Mouse (Mus musculus) forebrain, embryonic 15.5 days (tissue): ENCODE data around the gene Sept10. TPM values are rescaled to one million over a fixed set of nuclear protein-coding genes. Genes with fewer than 3 reads are reported as not detected.

Experiments used
- ATAC-seq: fragments of 200-750 bp; cut with Nextera tagmentation; replicated peaks from 2 replicates; pipeline ENCODE4 v1.8.0; 2017; ENCODE audit warnings: mild to moderate bottlenecking, moderate TSS enrichment, moderate library complexity
- H3K27ac ChIP-seq: fragments of 300-500 bp; sonication (generic); replicated peaks from 2 replicates; pipeline ENCODE4 v1.5.1; 2015; ENCODE audit warnings: mild to moderate bottlenecking, inconsistent platforms
- H3K27me3 ChIP-seq: fragments of 300-500 bp; sonication (generic); 2 replicates; pipeline ENCODE4 v1.6.1; 2015; ENCODE audit warnings: inconsistent platforms
- H3K36me3 ChIP-seq: fragments of 300-500 bp; sonication (generic); 2 replicates; pipeline ENCODE4 v1.6.1; 2015; ENCODE audit warnings: mild to moderate bottlenecking, inconsistent platforms
- H3K4me1 ChIP-seq: fragments of 300-500 bp; sonication (generic); 2 replicates; pipeline ENCODE4 v1.6.1; 2015; ENCODE audit warnings: inconsistent platforms
- H3K4me2 ChIP-seq: fragments of 300-500 bp; sonication (generic); replicated peaks from 2 replicates; pipeline ENCODE4 v1.6.1; 2015; ENCODE audit warnings: mild to moderate bottlenecking, inconsistent platforms
- H3K4me3 ChIP-seq: fragments of 300-500 bp; sonication (generic); 2 replicates; pipeline ENCODE4 v1.5.1; 2015; ENCODE audit warnings: mild to moderate bottlenecking, inconsistent platforms
- H3K9ac ChIP-seq: fragments of 300-500 bp; sonication (generic); replicated peaks from 2 replicates; pipeline ENCODE4 v1.6.1; 2015; ENCODE audit warnings: mild to moderate bottlenecking, inconsistent platforms
- H3K9me3 ChIP-seq: fragments of 300-500 bp; sonication (generic); 2 replicates; pipeline ENCODE4 v1.6.1; 2016; ENCODE audit warnings: inconsistent platforms
- WGBS: fragments of 180-500 bp; shearing (Covaris S2); methylation state at CpG from one replicate; pipeline ENCODE4 v1.1.7; 2015; ENCODE audit warnings: mixed read lengths; 5-methylcytosine and 5-hydroxymethylcytosine counted together
- polyA plus RNA-seq: library from polyadenylated mRNA; unstranded; fragments of >200 nt; fragmentation: Nextera tagmentation; extraction: Ambion mirVana; gene quantifications from 2 replicates; pipeline ENCODE4 v1.2.1, GENCODE M21; 2015

Sept10 gene
- polyA plus RNA-seq, 1 experiment from 2014 or later: 25.2 TPM

- WGBS: 77% methylated on average over 8 of the region's 8 CpGs
- Histone ChIP-seq H3K4me2 (no peak overlapping the region), H3K27me3 (no peaks in the 10 kb centered on the region), H3K27ac (no peak overlapping the region), H3K36me3 (no peaks in the 10 kb centered on the region), H3K4me3 (no peak overlapping the region), H3K4me1 (no peaks in the 10 kb centered on the region), H3K9me3 (no peaks in the 10 kb centered on the region), H3K9ac (no peak overlapping the region)
- ATAC-seq: no peak
These were observed 32.0 kb upstream of the Sept10 start for GRCm38 (mm10) chr10:59253541-59254079.

GRCm38 (mm10) chr10:59252396-59252795, 30.7 kb upstream of the Sept10 start:
- Histone ChIP-seq H3K36me3 (no peaks in the 10 kb centered on the region), H3K27ac (no peak overlapping the region), H3K27me3 (no peaks in the 10 kb centered on the region), H3K9ac (no peak overlapping the region), H3K4me1 (no peaks in the 10 kb centered on the region), H3K9me3 (no peaks in the 10 kb centered on the region), H3K4me2 (no peak overlapping the region), H3K4me3 (no peak overlapping the region)
- 79% methylated on average over 8 of the region's 8 CpGs for WGBS
- ATAC-seq: no peak

GRCm38 (mm10) chr10:59251980-59252379, 30.3 kb upstream of the Sept10 start:
- Histone ChIP-seq H3K4me3 (no peak overlapping the region), H3K4me1 (no peaks in the 10 kb centered on the region), H3K27me3 (no peaks in the 10 kb centered on the region), H3K27ac (no peak overlapping the region), H3K9ac (no peak overlapping the region), H3K4me2 (no peak overlapping the region), H3K36me3 (no peaks in the 10 kb centered on the region), H3K9me3 (no peaks in the 10 kb centered on the region)
- whole genome bisulfite sequencing: 79% methylated on average over 2 of the region's 2 CpGs
- ATAC-seq: no peak

GRCm38 (mm10) chr10:59250679-59251078, 29.0 kb upstream of the Sept10 start:
- H3K27me3 ChIP-seq: no peaks in the 10 kb centered on the region
- no peak overlapping the region for H3K4me2 ChIP-seq
- no peak overlapping the region for H3K9ac ChIP-seq
- WGBS: 94% methylated on average over 2 of the region's 2 CpGs
- no peaks in the 10 kb centered on the region for H3K36me3 ChIP-seq
- H3K4me3 ChIP-seq: no peak overlapping the region
- no peaks in the 10 kb centered on the region for H3K9me3 ChIP-seq
- no peaks in the 10 kb centered on the region for H3K4me1 ChIP-seq
- ATAC-seq: no peak
- no peak overlapping the region for H3K27ac ChIP-seq

GRCm38 (mm10) chr10:59249531-59249930, 27.9 kb upstream of the Sept10 start:
- 80% methylated on average over 3 of the region's 3 CpGs for WGBS
- ATAC-seq: no peak

GRCm38 (mm10) chr10:59241141-59241541, 19.5 kb upstream of the Sept10 start:
- no peaks in the 10 kb centered on the region for H3K9me3 ChIP-seq
- no peak; the same call in 1 of the 2 replicates for ATAC-seq
- no peaks in the 10 kb centered on the region for H3K4me1 ChIP-seq
- H3K4me3 ChIP-seq: no peak overlapping the region
- H3K36me3 ChIP-seq: no peaks in the 10 kb centered on the region
- H3K9ac ChIP-seq: no peak overlapping the region
- no peaks in the 10 kb centered on the region for H3K27me3 ChIP-seq
- H3K27ac ChIP-seq: no peak overlapping the region
- H3K4me2 ChIP-seq: no peak overlapping the region
- WGBS: 32% methylated on average over 3 of the region's 3 CpGs

More at GRCm38 (mm10) chr10:59249531-59249930, 27.9 kb upstream of the Sept10 start:
- Histone ChIP-seq H3K4me1 (no peaks in the 10 kb centered on the region), H3K9me3 (no peaks in the 10 kb centered on the region), H3K4me3 (no peak overlapping the region), H3K36me3 (no peaks in the 10 kb centered on the region), H3K27ac (no peak overlapping the region), H3K27me3 (no peaks in the 10 kb centered on the region), H3K4me2 (no peak overlapping the region), H3K9ac (no peak overlapping the region)

- ATAC-seq: no peak
- Histone ChIP-seq H3K4me1 (no peaks in the 10 kb centered on the region), H3K4me2 (no peak overlapping the region), H3K36me3 (no peaks in the 10 kb centered on the region), H3K27me3 (no peaks in the 10 kb centered on the region), H3K27ac (no peak overlapping the region), H3K9me3 (no peaks in the 10 kb centered on the region), H3K9ac (no peak overlapping the region), H3K4me3 (no peak overlapping the region)
- 63% methylated on average over 3 of the region's 3 CpGs for WGBS
These were observed 16.1 kb upstream of the Sept10 start for GRCm38 (mm10) chr10:59237757-59238156.

GRCm38 (mm10) chr10:59236486-59236885, 14.8 kb upstream of the Sept10 start:
- no peak for ATAC-seq
- WGBS: 82% methylated on average over 6 of the region's 6 CpGs
- H3K4me2 ChIP-seq: no peak overlapping the region

GRCm38 (mm10) chr10:59235847-59236246, 14.2 kb upstream of the Sept10 start:
- H3K9ac ChIP-seq: no peak overlapping the region
- ATAC-seq: no peak

More at GRCm38 (mm10) chr10:59236486-59236885, 14.8 kb upstream of the Sept10 start:
- Histone ChIP-seq H3K27me3 (no peaks in the 10 kb centered on the region), H3K27ac (no peak overlapping the region), H3K9me3 (no peaks in the 10 kb centered on the region), H3K4me3 (no peak overlapping the region), H3K36me3 (no peaks in the 10 kb centered on the region), H3K4me1 (no peaks in the 10 kb centered on the region), H3K9ac (no peak overlapping the region)

GRCm38 (mm10) chr10:59235227-59235626, 13.6 kb upstream of the Sept10 start:
- no peaks in the 10 kb centered on the region for H3K9me3 ChIP-seq
- WGBS: 97% methylated on average over 2 of the region's 2 CpGs

More at GRCm38 (mm10) chr10:59235847-59236246, 14.2 kb upstream of the Sept10 start:
- WGBS: 64% methylated on average over 4 of the region's 4 CpGs
- Histone ChIP-seq H3K4me3 (no peak overlapping the region), H3K9me3 (no peaks in the 10 kb centered on the region), H3K27ac (no peak overlapping the region), H3K4me1 (no peaks in the 10 kb centered on the region), H3K36me3 (no peaks in the 10 kb centered on the region), H3K4me2 (no peak overlapping the region), H3K27me3 (no peaks in the 10 kb centered on the region)

GRCm38 (mm10) chr10:59229205-59229820, 7.7 kb upstream of the Sept10 start:
- H3K9me3 ChIP-seq: no peaks in the 10 kb centered on the region
- no peak overlapping the region for H3K27ac ChIP-seq
- H3K9ac ChIP-seq: no peak overlapping the region
- 80% methylated on average over 4 of the region's 4 CpGs for WGBS
- no peak for ATAC-seq
- no peak overlapping the region for H3K4me2 ChIP-seq
- no peak overlapping the region for H3K4me3 ChIP-seq
- no peaks in the 10 kb centered on the region for H3K36me3 ChIP-seq
- H3K27me3 ChIP-seq: no peaks in the 10 kb centered on the region
- 0 out of 2 replicates have a peak, but pooled peaks cover 6% of the 10 kb centered on the region for H3K4me1 ChIP-seq

More at GRCm38 (mm10) chr10:59235227-59235626, 13.6 kb upstream of the Sept10 start:
- Histone ChIP-seq H3K4me1 (no peaks in the 10 kb centered on the region), H3K27ac (no peak overlapping the region), H3K27me3 (no peaks in the 10 kb centered on the region), H3K4me2 (no peak overlapping the region), H3K9ac (no peak overlapping the region), H3K4me3 (no peak overlapping the region), H3K36me3 (no peaks in the 10 kb centered on the region)
- no peak for ATAC-seq

- H3K4me1 ChIP-seq: peaks cover 26% of the 10 kb centered on the region
- WGBS: 96% methylated on average over 2 of the region's 2 CpGs
- no peaks in the 10 kb centered on the region for H3K27me3 ChIP-seq
- no peak overlapping the region for H3K4me3 ChIP-seq
- H3K36me3 ChIP-seq: no peaks in the 10 kb centered on the region
- no peak for ATAC-seq
- H3K27ac ChIP-seq: no peak overlapping the region
- no peak overlapping the region for H3K9ac ChIP-seq
- no peaks in the 10 kb centered on the region for H3K9me3 ChIP-seq
- no peak overlapping the region for H3K4me2 ChIP-seq
These were observed 3.5 kb upstream of the Sept10 start for GRCm38 (mm10) chr10:59225137-59225536.

GRCm38 (mm10) chr10:59223890-59224289, 2.2 kb upstream of the Sept10 start:
- ATAC-seq: no peak
- no peaks in the 10 kb centered on the region for H3K27me3 ChIP-seq
- H3K36me3 ChIP-seq: no peaks in the 10 kb centered on the region
- H3K4me3 ChIP-seq: peak overlapping the region; percentile 88
- WGBS: 70% methylated on average over 4 of the region's 4 CpGs
- peak overlapping the region; percentile 99 for H3K4me2 ChIP-seq
- no peak overlapping the region for H3K27ac ChIP-seq
- H3K4me1 ChIP-seq: peaks cover 37% of the 10 kb centered on the region
- no peaks in the 10 kb centered on the region for H3K9me3 ChIP-seq
- H3K9ac ChIP-seq: no peak overlapping the region
